Mouse (Mus musculus) forebrain, embryonic 14.5 days (tissue): ENCODE measurements at regions not wholly inside any gene's neighbourhood (a gene's known extent, or its start where the extent isn't known, plus 50 kb on each side); places are given as distances from the start of the nearest gene placed in this dataset.

ENCODE experiments used
- ATAC-seq: fragments of 200-750 bp; cut with Nextera tagmentation; 2 replicates; pipeline ENCODE4 v1.8.0; 2017; ENCODE audit warnings: mild to moderate bottlenecking, moderate library complexity
- DNase-seq: peaks from one replicate; pipeline ENCODE4 v3.0.0-alpha.2; 2015; ENCODE audit warnings: low spot score
- H3K27ac ChIP-seq: fragments of 300-500 bp; sonication (generic); 2 replicates; pipeline ENCODE4 v1.5.1; 2014; ENCODE audit warnings: low read depth, mild to moderate bottlenecking, control low read depth, low read length, moderate library complexity
- H3K27me3 ChIP-seq: fragments of 300-500 bp; sonication (generic); replicated peaks from 2 replicates; pipeline ENCODE4 v1.6.1; 2014; ENCODE audit warnings: low read length, control low read depth, mixed read lengths; ENCODE audit not compliant: control insufficient read depth, insufficient read depth
- H3K36me3 ChIP-seq: fragments of 300-500 bp; sonication (generic); 2 replicates; pipeline ENCODE4 v1.6.1; 2014; ENCODE audit warnings: low read length, control low read depth; ENCODE audit not compliant: control insufficient read depth, insufficient read depth
- H3K4me1 ChIP-seq: fragments of 300-500 bp; sonication (generic); 2 replicates; pipeline ENCODE4 v1.6.1; 2014; ENCODE audit warnings: antibody characterized with exemption, low read length, control low read depth; ENCODE audit not compliant: control insufficient read depth, insufficient read depth
- H3K4me2 ChIP-seq: fragments of 300-500 bp; sonication (generic); 2 replicates; pipeline ENCODE4 v1.6.1; 2014; ENCODE audit warnings: mild to moderate bottlenecking, control low read depth, low read length
- H3K4me3 ChIP-seq: fragments of 300-500 bp; sonication (generic); 2 replicates; pipeline ENCODE4 v1.5.1; 2014; ENCODE audit warnings: low read depth, low read length, control low read depth
- H3K9ac ChIP-seq: fragments of 300-500 bp; sonication (generic); 2 replicates; pipeline ENCODE4 v1.6.1; 2014; ENCODE audit warnings: mild to moderate bottlenecking, low read length, control low read depth, moderate library complexity
- H3K9me3 ChIP-seq: fragments of 300-500 bp; sonication (generic); replicated peaks from 2 replicates; pipeline ENCODE4 v1.6.1; 2016; ENCODE audit warnings: low read length, control low read depth, mixed read lengths; ENCODE audit not compliant: control insufficient read depth
- WGBS: fragments of 180-500 bp; shearing (Covaris S2); extraction: QIAGEN DNeasy Blood & Tissue Kit; methylation state at CpG from one replicate; pipeline ENCODE4 v1.1.7; 2014; 5-methylcytosine and 5-hydroxymethylcytosine counted together

- DNase-seq (peak; percentile 64), ATAC-seq (no peak)
- no peak overlapping the region for H3K4me2 ChIP-seq
- no peak overlapping the region for H3K27ac ChIP-seq
- H3K9me3 ChIP-seq = no peaks in the 10 kb centered on the region
- no peak overlapping the region for H3K9ac ChIP-seq
- no peaks in the 10 kb centered on the region for H3K27me3 ChIP-seq
- H3K4me3 ChIP-seq = no peak overlapping the region
- H3K36me3 ChIP-seq = no peaks in the 10 kb centered on the region
- peaks cover 2% of the 10 kb centered on the region; the same call in 1 of the 2 replicates for H3K4me1 ChIP-seq
Observed at GRCm38 (mm10) chr7:130028945-130029344, 437.3 kb downstream of the Wdr11 start.

GRCm38 (mm10) chr7:130030711-130031110 lies 439.0 kb downstream of the Wdr11 start:
- H3K9ac ChIP-seq = no peak overlapping the region
- H3K27ac ChIP-seq = no peak overlapping the region
- H3K4me2 ChIP-seq = no peak overlapping the region
- H3K4me3 ChIP-seq = no peak overlapping the region
- WGBS = 95% methylated on average over 4 of the region's 4 CpGs
- no peak for DNase-seq
- no peaks in the 10 kb centered on the region for H3K9me3 ChIP-seq
- ATAC-seq = no peak
- H3K36me3 ChIP-seq = no peaks in the 10 kb centered on the region
- no peaks in the 10 kb centered on the region for H3K27me3 ChIP-seq
- peaks cover 2% of the 10 kb centered on the region; the same call in 1 of the 2 replicates for H3K4me1 ChIP-seq

GRCm38 (mm10) chr7:130036235-130036634 lies 444.6 kb downstream of the Wdr11 start:
- Histone ChIP-seq H3K4me1 (peaks cover 3% of the 10 kb centered on the region; the same call in 1 of the 2 replicates), H3K4me2 (no peak overlapping the region), H3K27me3 (no peaks in the 10 kb centered on the region), H3K36me3 (no peaks in the 10 kb centered on the region), H3K27ac (no peak overlapping the region), H3K9ac (no peak overlapping the region), H3K4me3 (no peak overlapping the region), H3K9me3 (no peaks in the 10 kb centered on the region)
- no peak for DNase-seq
- WGBS = 19% methylated on average over 5 of the region's 5 CpGs
- no peak for ATAC-seq

GRCm38 (mm10) chr7:130036845-130037572 lies 445.3 kb downstream of the Wdr11 start:
- no peak for ATAC-seq
- H3K4me3 ChIP-seq = no peak overlapping the region

GRCm38 (mm10) chr7:130037573-130037925 lies 445.9 kb downstream of the Wdr11 start:
- Histone ChIP-seq H3K4me2 (no peak overlapping the region), H3K27me3 (no peaks in the 10 kb centered on the region), H3K4me1 (peaks cover 3% of the 10 kb centered on the region; the same call in 1 of the 2 replicates), H3K9me3 (no peaks in the 10 kb centered on the region), H3K27ac (no peak overlapping the region), H3K36me3 (no peaks in the 10 kb centered on the region), H3K9ac (no peak overlapping the region), H3K4me3 (no peak overlapping the region)
- ATAC-seq (no peak), DNase-seq (no peak)
- whole genome bisulfite sequencing = 75% methylated on average over 4 of the region's 4 CpGs

More at GRCm38 (mm10) chr7:130036845-130037572, 445.3 kb downstream of the Wdr11 start:
- DNase-seq = no peak
- Histone ChIP-seq H3K36me3 (no peaks in the 10 kb centered on the region), H3K27ac (no peak overlapping the region), H3K9me3 (no peaks in the 10 kb centered on the region), H3K4me2 (no peak overlapping the region), H3K4me1 (peaks cover 3% of the 10 kb centered on the region; the same call in 1 of the 2 replicates), H3K9ac (no peak overlapping the region), H3K27me3 (no peaks in the 10 kb centered on the region)
- WGBS = 69% methylated on average over 8 of the region's 8 CpGs

GRCm38 (mm10) chr7:130040596-130040995 lies 448.9 kb downstream of the Wdr11 start:
- Histone ChIP-seq H3K27ac (no peak overlapping the region), H3K9ac (no peak overlapping the region), H3K9me3 (no peaks in the 10 kb centered on the region), H3K4me3 (no peak overlapping the region), H3K27me3 (no peaks in the 10 kb centered on the region), H3K4me2 (no peak overlapping the region), H3K36me3 (no peaks in the 10 kb centered on the region), H3K4me1 (peaks cover 3% of the 10 kb centered on the region; the same call in 1 of the 2 replicates)
- 82% methylated on average over 8 of the region's 8 CpGs for WGBS
- ATAC-seq (no peak), DNase-seq (no peak)

GRCm38 (mm10) chr7:130041402-130041965 lies 449.8 kb downstream of the Wdr11 start:
- no peak overlapping the region for H3K4me2 ChIP-seq
- DNase-seq = no peak
- WGBS = 92% methylated on average over 11 of the region's 11 CpGs

GRCm38 (mm10) chr7:130042296-130042910 lies 450.7 kb downstream of the Wdr11 start:
- no peaks in the 10 kb centered on the region for H3K9me3 ChIP-seq
- H3K27me3 ChIP-seq = no peaks in the 10 kb centered on the region
- no peak overlapping the region for H3K4me2 ChIP-seq
- H3K4me3 ChIP-seq = no peak overlapping the region
- H3K27ac ChIP-seq = no peak overlapping the region
- H3K4me1 ChIP-seq = no peaks in the 10 kb centered on the region
- no peak for ATAC-seq
- WGBS = 54% methylated on average over 5 of the region's 5 CpGs
- no peaks in the 10 kb centered on the region for H3K36me3 ChIP-seq
- H3K9ac ChIP-seq = no peak overlapping the region
- no peak for DNase-seq

More at GRCm38 (mm10) chr7:130041402-130041965, 449.8 kb downstream of the Wdr11 start:
- ATAC-seq = no peak
- no peak overlapping the region for H3K27ac ChIP-seq
- H3K4me3 ChIP-seq = no peak overlapping the region
- H3K9ac ChIP-seq = no peak overlapping the region
- H3K36me3 ChIP-seq = no peaks in the 10 kb centered on the region
- no peaks in the 10 kb centered on the region for H3K9me3 ChIP-seq
- H3K27me3 ChIP-seq = no peaks in the 10 kb centered on the region
- H3K4me1 ChIP-seq = peaks cover 3% of the 10 kb centered on the region; the same call in 1 of the 2 replicates
